Mouse (Mus musculus) bone marrow, adult 2 months (tissue): ENCODE measurements around the gene Plekhg1.

Experiments used
- CTCF ChIP-seq: fragments of 200-500 bp; IDR thresholded peaks from 2 replicates; pipeline ENCODE4 v1.5.1; 2011; ENCODE audit warnings: low read length, control low read depth; ENCODE audit not compliant: control insufficient read depth, insufficient read depth
- POLR2A ChIP-seq: fragments of 200-500 bp; IDR thresholded peaks from 2 replicates; pipeline ENCODE4 v1.6.1; 2011; ENCODE audit warnings: low read depth, mild to moderate bottlenecking, control low read depth, low read length, borderline replicate concordance; ENCODE audit not compliant: control insufficient read depth

DNA sequence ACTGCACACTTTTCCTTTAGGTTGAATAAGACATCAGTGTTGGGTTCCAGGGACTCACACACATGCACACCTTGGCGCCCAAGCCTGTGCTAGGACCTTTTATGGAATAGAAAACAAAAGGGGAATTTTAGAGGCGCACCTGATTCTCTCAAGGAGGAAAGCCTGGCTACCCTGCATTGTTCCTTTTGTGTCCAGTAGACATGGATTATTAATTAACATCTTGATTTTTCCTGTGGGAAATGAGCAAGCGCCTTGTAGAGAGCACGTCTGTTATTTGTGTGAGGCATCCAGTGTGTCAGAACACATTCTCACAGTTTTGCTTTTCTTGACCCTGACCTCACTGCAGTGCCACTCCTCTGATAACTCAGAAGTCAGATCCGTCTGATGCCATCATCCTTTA, 21.8 kb downstream of the Plekhg1 start:
- TF ChIP-seq POLR2A (no peak), CTCF (no peak)
